Mouse (Mus musculus) MEL (cell line): ENCODE measurements around the gene H2-Q7. TPM values are rescaled to one million over a fixed set of nuclear protein-coding genes. Genes with fewer than 3 reads are reported as not detected.
A peak's percentile ranks its signal among the peaks of the same experiment; 100 is the strongest.
"Not testable (repeated sequence)": the region's sequence is repeated elsewhere in the genome, so short reads cannot be mapped to it uniquely, and the experiment has no call there.

Experiments used
- DNase-seq: peaks from one replicate; pipeline ENCODE4 v3.0.0; 2011; ENCODE audit warnings: low read depth, low spot score
- H3K27ac ChIP-seq: 2 replicates; pipeline ENCODE4 v1.5.1; 2012; ENCODE audit warnings: low read depth, mild to moderate bottlenecking, control low read depth, low read length, moderate library complexity; ENCODE audit not compliant: control insufficient read depth
- H3K27me3 ChIP-seq, 2 experiments: fragments of 150-350 bp in 1 of 2; sonication (generic) in 1 of 2; 2 replicates each; pipeline ENCODE4 v1.6.1; 2012; ENCODE audit warnings: low read length in 2 of 2, mild to moderate bottlenecking in 2 of 2, improper control_type of control experiment in 1 of 2, moderate library complexity in 1 of 2; ENCODE audit not compliant: insufficient read depth in 2 of 2, control insufficient read depth in 1 of 2
- H3K36me3 ChIP-seq, 2 experiments: 2 replicates each; pipeline ENCODE4 v1.6.1; 2012 to 2014; ENCODE audit warnings: low read length in 2 of 2, improper control_type of control experiment in 1 of 2, inconsistent platforms in 1 of 2, mild to moderate bottlenecking in 1 of 2; ENCODE audit not compliant: insufficient read depth in 2 of 2, control insufficient read depth in 1 of 2
- H3K4me1 ChIP-seq, 2 experiments: fragments of 150-350 bp in 1 of 2; sonication (generic) in 1 of 2; 2 replicates each; pipeline ENCODE4 v1.6.1; 2012; ENCODE audit warnings: low read length in 2 of 2, improper control_type of control experiment in 1 of 2, mild to moderate bottlenecking in 1 of 2; ENCODE audit not compliant: insufficient read depth in 2 of 2, control insufficient read depth in 1 of 2
- H3K4me3 ChIP-seq, 2 experiments: fragments of 150-350 bp in 1 of 2; sonication (generic) in 1 of 2; 2 replicates each; pipeline ENCODE4 v1.5.1; 2012; ENCODE audit warnings: low read depth in 2 of 2, low read length in 2 of 2, mild to moderate bottlenecking in 2 of 2, moderate library complexity in 2 of 2, control low read depth in 1 of 2, improper control_type of control experiment in 1 of 2; ENCODE audit not compliant: control insufficient read depth in 1 of 2, insufficient read depth in 1 of 2
- H3K79me2 ChIP-seq: 2 replicates; pipeline ENCODE4 v1.6.1; 2012; ENCODE audit warnings: mild to moderate bottlenecking, low read length, moderate library complexity; ENCODE audit not compliant: control insufficient read depth, poor library complexity, insufficient read depth
- H3K9ac ChIP-seq: 2 replicates; pipeline ENCODE4 v1.6.1; 2012; ENCODE audit warnings: low read depth, mild to moderate bottlenecking, control low read depth, low read length, moderate library complexity; ENCODE audit not compliant: control insufficient read depth, poor library complexity, severe bottlenecking
- H3K9me3 ChIP-seq: fragments of 150-350 bp; sonication (generic); replicated peaks from 2 replicates; pipeline ENCODE4 v1.6.1; 2012; ENCODE audit warnings: mild to moderate bottlenecking, low read length, improper control_type of control experiment, moderate library complexity; ENCODE audit not compliant: insufficient read depth
- CHD2 ChIP-seq: IDR thresholded peaks from 2 replicates; pipeline ENCODE4 v1.6.1; 2011; ENCODE audit warnings: low read length, improper control_type of control experiment
- MAX ChIP-seq: IDR thresholded peaks from 2 replicates; pipeline ENCODE4 v1.6.1; 2011; ENCODE audit warnings: low read length, improper control_type of control experiment
- polyA plus RNA-seq, 2 experiments: library from polyadenylated mRNA; stranded (reverse) in 1 of 2; unstranded in 1 of 2; fragments of >175 nt in 1 of 2; fragments of >200 nt in 1 of 2; gene quantifications; 2 replicates each; pipeline versions ENCODE4 v1.2.1 to v1.2.4; 2012; ENCODE audit warnings: low replicate concordance in 2 of 2, low read depth in 1 of 2; ENCODE audit not compliant: insufficient read length in 2 of 2, insufficient read depth in 1 of 2, missing spikeins in 1 of 2
- total RNA-seq: library from RNA; depleted of rRNA; stranded (reverse); fragments of 300-350 nt; gene quantifications from 2 replicates; pipeline ENCODE4 v1.2.3, GENCODE M21; 2012

H2-Q7 gene
- total and polyA plus RNA-seq, 3 experiments = 0.23 to 4.0 TPM; not detected in 1

- peak within 1 kb of the TSS; percentile 55 for H3K9ac ChIP-seq
- DNase-seq = peak; percentile 73
- H3K27ac ChIP-seq, H3K27me3 ChIP-seq, H3K9me3 ChIP-seq, H3K36me3 ChIP-seq, H3K4me1 ChIP-seq, H3K79me2 ChIP-seq: not testable (repeated sequence)
- TF ChIP-seq MAX = 0 out of 2 replicates have a peak, but pooled peaks have one; percentile 32
- peak; percentile 27; the same call in 1 of the 2 replicates for TF ChIP-seq CHD2
- peak within 1 kb of the TSS; percentile 59 to 71; a peak in 3 of 4 replicates for H3K4me3 ChIP-seq
Observed at GRCm38 (mm10) chr17:35424624-35425416, 14.1 kb upstream of the H2-Q7 start, which contains the start of gene H2-Q6. H2-Q6 (plus strand) TSS chr17:35424850.

GRCm38 (mm10) chr17:35425474-35425873 lies 13.5 kb upstream of the H2-Q7 start:
- not testable (repeated sequence) for H3K79me2 ChIP-seq, H3K27me3 ChIP-seq, DNase-seq, H3K27ac ChIP-seq, H3K9me3 ChIP-seq, H3K4me1 ChIP-seq, H3K36me3 ChIP-seq
- Histone ChIP-seq H3K9ac (peak overlapping the region; percentile 55), H3K4me3 (peak overlapping the region; percentile 59 to 71; a peak in 3 of 4 replicates)

GRCm38 (mm10) chr17:35428883-35429282 lies 10.1 kb upstream of the H2-Q7 start:
- H3K79me2 ChIP-seq, H3K4me3 ChIP-seq, DNase-seq, H3K9me3 ChIP-seq, H3K27ac ChIP-seq, H3K9ac ChIP-seq, H3K4me1 ChIP-seq, H3K36me3 ChIP-seq, H3K27me3 ChIP-seq: not testable (repeated sequence)

GRCm38 (mm10) chr17:35430671-35431070 lies 8.3 kb upstream of the H2-Q7 start:
- H3K27ac ChIP-seq, H3K36me3 ChIP-seq, H3K27me3 ChIP-seq, H3K79me2 ChIP-seq, H3K4me1 ChIP-seq, H3K4me3 ChIP-seq, DNase-seq, H3K9me3 ChIP-seq, H3K9ac ChIP-seq: not testable (repeated sequence)

GRCm38 (mm10) chr17:35432167-35432566 lies 6.8 kb upstream of the H2-Q7 start:
- H3K4me3 ChIP-seq, H3K4me1 ChIP-seq, H3K9me3 ChIP-seq, H3K27me3 ChIP-seq, H3K27ac ChIP-seq, DNase-seq, H3K36me3 ChIP-seq, H3K79me2 ChIP-seq, H3K9ac ChIP-seq: not testable (repeated sequence)
